Mouse (Mus musculus): Measurements from ENCODE around the gene Btbd35f20.
"Not testable (repeated sequence)": the region's sequence is repeated elsewhere in the genome, so short reads cannot be mapped to it uniquely, and the experiment has no call there.

Btbd35f20 gene

DNA sequence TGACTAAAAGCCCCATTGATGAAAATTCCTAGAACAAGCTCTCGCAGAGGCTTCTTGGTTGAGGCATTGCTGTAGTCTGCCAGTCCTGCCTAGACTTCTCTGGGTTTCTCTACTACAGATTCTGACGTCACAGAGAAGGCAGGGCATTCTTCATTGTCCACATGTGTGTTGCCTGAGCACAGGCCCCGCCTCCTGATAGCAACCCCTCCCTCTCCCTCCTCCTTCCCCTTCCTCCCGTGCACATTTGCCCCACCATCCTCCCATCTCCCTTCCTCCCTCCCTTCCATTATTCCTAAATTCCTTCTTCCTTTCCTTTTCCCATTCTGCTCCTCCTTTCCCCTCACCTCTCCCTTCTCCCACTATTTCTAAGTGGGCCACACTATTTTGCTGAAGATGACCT is at the start of gene Btbd35f20:
Gene Btbd35f20 (minus strand): TSS at position 101 of the 400 bp plus-strand sequence.
- DNase-seq (ENCODE audit: low spot score) = not testable (repeated sequence)
